Mouse (Mus musculus) ZHBTc4 (cell line): Measurements from ENCODE around the gene Agpat1.
A peak's percentile ranks its signal among the peaks of the same experiment; 100 is the strongest.

Experiments used
- DNase-seq: peaks from one replicate; pipeline ENCODE4 v3.0.0-alpha.2; 2011; ENCODE audit warnings: low read depth, low spot score

The Agpat1 gene

GRCm38 (mm10) chr17:34585877-34586771 lies 17.9 kb upstream of the Agpat1 start:
- DNase-seq, result no peak

- peak; percentile 94 for DNase-seq
Measured at GRCm38 (mm10) chr17:34586796-34587422, 17.2 kb upstream of the Agpat1 start.

GRCm38 (mm10) chr17:34587423-34587811 lies 16.6 kb upstream of the Agpat1 start:
- peak; percentile 97 for DNase-seq

- DNase-seq, result no peak
Measured at GRCm38 (mm10) chr17:34587814-34588213, 16.2 kb upstream of the Agpat1 start.

- no peak for DNase-seq
Measured at GRCm38 (mm10) chr17:34588767-34589166, 15.3 kb upstream of the Agpat1 start.

GRCm38 (mm10) chr17:34589206-34589605 lies 14.9 kb upstream of the Agpat1 start:
- DNase-seq, result no peak

GRCm38 (mm10) chr17:34589681-34590101 lies 14.4 kb upstream of the Agpat1 start, which contains the start of gene Gpsm3:
Gpsm3 (plus strand) TSS chr17:34589806.
- DNase-seq, result peak; percentile 42

GRCm38 (mm10) chr17:34590154-34590987 lies 13.7 kb upstream of the Agpat1 start:
- no peak for DNase-seq

- DNase-seq, result peak; percentile 68
Measured at GRCm38 (mm10) chr17:34591029-34591993, 12.8 kb upstream of the Agpat1 start, which contains the start of gene Pbx2. Pbx2 (plus strand) TSS chr17:34591266.

GRCm38 (mm10) chr17:34591994-34592375 lies 12.1 kb upstream of the Agpat1 start:
- peak; percentile 85 for DNase-seq

GRCm38 (mm10) chr17:34592581-34593549 lies 11.2 kb upstream of the Agpat1 start:
- peak; percentile 63 for DNase-seq

GRCm38 (mm10) chr17:34593752-34594525 lies 10.1 kb upstream of the Agpat1 start:
- peak; percentile 45 for DNase-seq

- no peak for DNase-seq
Measured at GRCm38 (mm10) chr17:34596098-34596497, 8.0 kb upstream of the Agpat1 start.

- no peak for DNase-seq
Measured at GRCm38 (mm10) chr17:34597566-34598095, 6.4 kb upstream of the Agpat1 start, which contains the start of gene Ager. Ager (plus strand) TSS chr17:34597862.

- no peak for DNase-seq
Measured at GRCm38 (mm10) chr17:34599891-34600290, 4.2 kb upstream of the Agpat1 start.

GRCm38 (mm10) chr17:34601796-34602195 lies 2.3 kb upstream of the Agpat1 start:
- no peak for DNase-seq

GRCm38 (mm10) chr17:34603375-34604060 lies 544 bp upstream of the Agpat1 start, which contains the start of gene Rnf5:
Rnf5 (minus strand) TSS chr17:34603690.
- peak; percentile 100 for DNase-seq
